Mouse (Mus musculus) pancreas, adult 10 weeks (tissue): ENCODE data around the gene Olfr1294. TPM values are rescaled to one million over a fixed set of nuclear protein-coding genes. Genes with fewer than 3 reads are reported as not detected.

Experiments
- polyA plus RNA-seq: library from polyadenylated mRNA; stranded (reverse); fragments of 350-450 nt; fragmentation: Illumina TruSeq; extraction: RNeasy Lipid Tissue Mini Kit (QIAGEN cat#74804); gene quantifications from one replicate; pipeline ENCODE4 v1.2.3, GENCODE M21; 2015; ENCODE audit warnings: low read depth, low replicate concordance; ENCODE audit not compliant: insufficient read depth

Gene Olfr1294
- polyA plus RNA-seq, result not detected

GRCm38 (mm10) chr2:111540191-111540590 lies at the start of gene Olfr1294:
TSS of gene Olfr1294 (minus strand) at chr2:111540291.

DNA sequence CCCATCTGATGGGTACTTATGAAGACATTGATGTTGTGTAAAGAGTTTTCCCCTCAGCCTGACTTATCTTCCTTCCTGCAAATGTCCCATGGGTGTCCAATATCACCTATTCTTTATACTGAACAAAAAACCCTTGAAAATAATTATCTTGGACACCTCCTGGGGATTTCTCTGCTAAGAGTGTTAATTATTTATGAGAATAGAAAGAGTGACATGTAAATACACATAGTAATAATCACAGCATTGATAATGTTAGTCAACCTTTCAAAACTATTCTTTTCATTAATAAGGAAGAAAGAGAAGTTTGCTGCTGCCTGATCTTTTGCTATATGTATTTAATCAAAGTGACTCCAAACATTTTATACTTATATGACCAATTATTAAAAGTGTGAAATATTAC lies 29.5 kb upstream of the Olfr1294 start, which contains the start of gene Olfr1295:
Gene Olfr1295 (minus strand): TSS at position 101 of the 400 bp plus-strand sequence.

DNA sequence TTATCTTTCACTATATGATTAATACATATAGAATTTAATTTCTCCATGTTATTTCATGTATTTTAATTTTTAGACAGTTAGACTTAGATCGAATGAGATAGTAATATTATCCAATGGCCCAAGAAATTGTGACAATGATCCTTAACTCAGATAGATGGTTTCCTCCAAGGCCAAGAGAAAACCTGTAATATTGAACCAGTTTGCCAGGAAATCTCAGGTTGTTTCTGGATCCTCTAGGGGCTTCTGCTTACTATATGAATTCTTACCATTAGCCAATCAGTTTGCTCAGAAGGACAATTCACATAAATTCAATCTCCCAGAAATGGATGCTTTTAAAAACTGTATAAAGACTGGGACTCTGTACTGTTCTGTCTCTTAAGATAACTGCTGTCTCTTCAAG lies 15.2 kb downstream of the Olfr1294 start, which contains the start of gene Olfr1293-ps:
Gene Olfr1293-ps (plus strand): TSS at position 301 of the 400 bp plus-strand sequence.

GRCm38 (mm10) chr2:111496880-111497279 lies 43.2 kb downstream of the Olfr1294 start, which contains the start of gene Olfr1291-ps1:
TSS of gene Olfr1291-ps1 (plus strand) at chr2:111497180.

DNA sequence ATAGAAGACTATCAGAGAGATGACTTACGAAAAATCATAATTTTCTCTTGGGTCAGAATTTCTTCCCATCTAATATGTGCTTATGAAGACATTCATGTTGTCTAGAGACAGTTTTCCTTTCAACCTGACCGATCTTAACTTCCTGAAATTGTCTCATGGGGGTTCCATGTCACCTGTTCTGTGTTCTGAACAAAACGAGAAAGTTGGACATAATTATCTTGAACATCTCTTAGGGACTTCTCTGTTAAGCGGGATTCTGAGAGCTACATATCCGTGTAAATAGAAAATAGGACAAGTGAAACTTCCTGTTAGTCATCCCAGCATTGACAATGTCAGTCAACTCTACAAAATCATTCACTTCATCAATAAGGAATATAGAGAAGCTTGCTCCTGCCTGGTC lies 46.4 kb downstream of the Olfr1294 start, which contains the start of gene Olfr1290:
Gene Olfr1290 (minus strand): TSS at position 101 of the 400 bp plus-strand sequence.

Other genes with a start within 250 kb of the Olfr1294 start
- not detected for gene Olfr1279, start 239.7 kb downstream of the Olfr1294 start, polyA plus RNA-seq
- not detected for gene Olfr1280, start 226.3 kb downstream of the Olfr1294 start, polyA plus RNA-seq
- gene Olfr1281, start 213.8 kb downstream of the Olfr1294 start, polyA plus RNA-seq, result not detected
- not detected for gene Olfr1282, start 204.2 kb downstream of the Olfr1294 start, polyA plus RNA-seq
- gene Olfr1283, start 173.5 kb downstream of the Olfr1294 start, polyA plus RNA-seq, result not detected
- not detected for gene Olfr1284, start 164.8 kb downstream of the Olfr1294 start, polyA plus RNA-seq
- gene Olfr1286, start 117.2 kb downstream of the Olfr1294 start, polyA plus RNA-seq, result not detected
- not detected for gene Olfr1287, start 91.1 kb downstream of the Olfr1294 start, polyA plus RNA-seq
- not detected for gene Olfr1288, start 66.2 kb downstream of the Olfr1294 start, polyA plus RNA-seq
- gene Olfr1289, start 59.5 kb downstream of the Olfr1294 start, polyA plus RNA-seq, result not detected
- not detected for gene Olfr1290, start 46.5 kb downstream of the Olfr1294 start, polyA plus RNA-seq
- not detected for gene Olfr1291-ps1, start 43.1 kb downstream of the Olfr1294 start, polyA plus RNA-seq
- not detected for gene Olfr1293-ps, start 15.1 kb downstream of the Olfr1294 start, polyA plus RNA-seq
- gene Olfr1295, start 29.4 kb upstream of the Olfr1294 start, polyA plus RNA-seq, result not detected
- gene Olfr1297, start 86.2 kb upstream of the Olfr1294 start, polyA plus RNA-seq, result not detected
- not detected for gene Olfr1298, start 108.9 kb upstream of the Olfr1294 start, polyA plus RNA-seq
- not detected for gene Olfr1299, start 121.1 kb upstream of the Olfr1294 start, polyA plus RNA-seq
- gene Olfr1301, start 210.7 kb upstream of the Olfr1294 start, polyA plus RNA-seq, result not detected
- gene Olfr1302, start 237.1 kb upstream of the Olfr1294 start, polyA plus RNA-seq, result not detected